Mouse (Mus musculus): ENCODE data around the gene Bcl2l15.

DNA sequence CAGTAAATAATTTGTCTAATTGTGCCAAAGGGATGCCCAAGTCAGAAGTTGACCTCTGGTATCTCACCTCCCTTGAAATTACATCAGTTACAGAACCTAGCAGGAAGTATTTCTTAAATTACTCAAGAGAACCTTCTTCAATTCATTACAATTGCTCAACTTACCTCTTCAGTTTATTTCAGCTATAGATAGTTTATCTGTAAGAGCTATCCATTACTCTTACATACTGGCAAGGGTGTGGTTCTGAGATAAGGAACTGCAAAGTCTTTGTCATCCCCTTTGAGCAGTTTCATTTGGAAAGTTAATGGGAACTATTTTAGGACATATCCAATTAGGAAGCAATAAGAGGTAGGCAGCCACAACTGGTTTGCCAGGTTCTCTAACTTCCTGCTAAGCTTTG lies at the start of gene Bcl2l15:
- TF ChIP-seq CTCF (IDR thresholded peaks at IDR 0.05; ENCODE audit: control insufficient read depth, insufficient read depth, insufficient replicate concordance, low read depth, low read length) (no peak), POLR2A (IDR thresholded peaks at IDR 0.05; ENCODE audit: control insufficient read depth, low read depth, low read length) (no peak)
